Mouse (Mus musculus): ENCODE data around the gene 4930579G24Rik.

Gene 4930579G24Rik

DNA sequence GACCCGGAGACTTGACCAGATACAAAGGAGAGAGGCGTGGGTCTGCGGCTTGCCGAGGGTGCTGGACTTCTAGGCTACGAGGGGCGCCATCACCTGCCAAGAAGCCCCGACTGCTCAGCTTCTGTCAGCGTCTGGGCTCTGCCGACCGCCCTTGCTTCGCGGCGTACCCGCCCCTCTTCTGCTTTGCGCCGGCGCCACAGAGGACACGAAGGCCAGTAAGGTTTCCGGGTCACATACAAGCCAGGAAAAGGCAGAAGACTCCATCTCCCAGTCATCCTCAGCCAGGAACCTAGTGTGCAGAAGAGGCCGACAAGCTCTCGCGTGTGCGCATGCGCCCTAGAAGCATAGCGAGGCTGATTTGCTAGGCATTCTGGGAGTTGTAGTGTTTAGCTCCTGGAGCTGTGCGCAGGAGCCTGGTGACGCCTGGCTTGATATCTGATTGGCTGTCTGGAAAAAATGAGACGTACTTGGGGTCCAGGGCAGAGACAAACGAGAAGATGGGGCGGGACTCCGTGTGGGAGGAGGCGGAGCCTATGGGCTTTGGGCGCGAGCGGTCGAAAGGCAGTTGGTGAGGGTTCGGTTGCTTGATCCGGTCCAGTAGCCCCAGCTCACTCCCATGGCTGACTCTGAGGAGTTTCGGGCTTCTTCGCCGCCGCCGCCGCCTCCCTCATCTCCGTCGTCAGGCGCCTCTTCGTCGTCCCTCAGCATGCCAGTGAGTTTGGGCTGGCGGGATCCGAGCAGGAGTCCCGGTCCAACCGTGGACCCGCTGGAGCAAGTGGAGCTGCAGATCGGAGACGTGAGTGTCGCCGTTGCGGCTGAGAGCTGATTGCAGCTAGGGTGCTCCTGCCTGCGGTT, at the start of gene 4930579G24Rik:
4930579G24Rik (plus strand) TSS at position 519 of the 855 bp plus-strand sequence.
- peak; percentile 100 for DNase-seq (ENCODE audit: low spot score)

DNA sequence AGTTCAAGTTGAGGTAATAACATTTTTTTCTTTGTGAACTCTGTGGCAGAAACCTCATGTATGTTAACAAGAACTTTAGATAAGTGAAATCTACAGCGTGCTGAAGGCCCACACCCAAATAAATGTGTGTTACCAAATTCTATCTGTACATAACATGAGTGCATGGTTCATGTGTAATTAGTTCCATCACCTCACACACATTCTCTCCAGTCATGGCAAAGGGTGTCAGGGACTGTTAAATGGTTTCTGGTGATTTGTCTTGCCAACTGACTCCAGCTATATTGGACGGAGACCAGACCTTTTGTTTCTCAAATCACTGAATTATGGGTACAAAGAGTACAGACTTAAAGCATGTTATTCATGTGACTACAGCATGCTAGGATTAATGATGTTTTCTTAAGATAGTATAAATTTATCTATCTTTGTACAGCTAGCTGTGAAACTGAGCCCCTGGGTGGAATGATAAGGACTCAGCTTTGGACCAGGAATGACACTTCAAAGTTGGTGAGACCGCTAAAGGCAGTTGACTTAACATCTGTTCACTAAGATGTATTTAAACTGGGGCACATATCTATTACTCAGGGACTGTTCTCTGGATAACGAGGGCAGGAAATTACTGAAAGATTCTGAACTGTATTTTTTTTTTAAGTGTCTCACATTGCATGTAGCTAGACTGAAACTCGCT, 48.8 kb upstream of the 4930579G24Rik start:
- no peak for DNase-seq (ENCODE audit: low spot score)

GRCm38 (mm10) chr3:79586804-79587203, 42.1 kb upstream of the 4930579G24Rik start:
- peak; percentile 92 for DNase-seq (ENCODE audit: low spot score)

DNA sequence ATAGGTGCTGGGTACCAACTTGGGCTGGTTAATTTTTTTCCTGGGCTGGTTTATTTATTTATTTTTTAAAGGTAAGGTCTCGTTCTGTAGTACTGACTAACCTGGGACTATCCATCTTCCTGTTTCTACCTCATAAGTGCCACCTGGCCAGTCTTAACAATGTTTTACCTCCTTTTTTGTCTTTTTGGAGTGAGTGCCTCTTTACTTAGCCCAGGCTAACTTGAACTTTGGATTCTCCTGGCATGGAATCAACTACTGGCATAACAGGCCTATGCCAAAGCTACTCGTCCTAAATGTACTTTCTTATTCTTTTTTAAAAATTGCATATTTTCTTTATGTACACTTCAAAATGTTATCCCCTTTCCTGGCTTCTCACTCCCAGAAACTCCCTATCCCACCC, 39.2 kb upstream of the 4930579G24Rik start:
- peak; percentile 28 for DNase-seq (ENCODE audit: low spot score)

GRCm38 (mm10) chr3:79590863-79591792, 37.8 kb upstream of the 4930579G24Rik start, which contains the start of gene Ppid:
Ppid (plus strand) TSS chr3:79591342.
- DNase-seq (ENCODE audit: low spot score), result peak; percentile 90

- no peak for DNase-seq (ENCODE audit: low spot score)
These were observed 36.9 kb upstream of the 4930579G24Rik start for GRCm38 (mm10) chr3:79591793-79592471.

DNA sequence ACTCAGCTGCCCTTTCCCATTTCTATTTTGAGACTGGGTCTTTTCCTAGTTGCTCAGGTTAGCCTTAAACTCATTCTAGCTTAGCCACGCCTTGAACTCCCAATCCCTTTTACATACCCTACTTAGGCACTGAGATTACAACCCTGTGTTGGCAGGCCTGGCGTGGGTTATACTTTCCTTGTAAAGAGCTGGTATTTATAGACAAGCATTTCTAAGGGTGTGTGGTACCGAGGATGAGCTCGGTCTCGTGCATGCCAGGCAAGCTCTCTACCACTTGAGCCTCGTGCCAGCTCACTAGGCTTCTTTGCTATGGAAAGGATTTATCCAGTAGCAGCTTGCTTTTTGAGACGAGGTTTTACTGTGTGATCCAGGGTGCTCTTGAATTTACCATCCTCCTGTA, 33.4 kb upstream of the 4930579G24Rik start:
- no peak for DNase-seq (ENCODE audit: low spot score)

- no peak for DNase-seq (ENCODE audit: low spot score)
These were observed 19.0 kb upstream of the 4930579G24Rik start for GRCm38 (mm10) chr3:79609886-79610285.

DNA sequence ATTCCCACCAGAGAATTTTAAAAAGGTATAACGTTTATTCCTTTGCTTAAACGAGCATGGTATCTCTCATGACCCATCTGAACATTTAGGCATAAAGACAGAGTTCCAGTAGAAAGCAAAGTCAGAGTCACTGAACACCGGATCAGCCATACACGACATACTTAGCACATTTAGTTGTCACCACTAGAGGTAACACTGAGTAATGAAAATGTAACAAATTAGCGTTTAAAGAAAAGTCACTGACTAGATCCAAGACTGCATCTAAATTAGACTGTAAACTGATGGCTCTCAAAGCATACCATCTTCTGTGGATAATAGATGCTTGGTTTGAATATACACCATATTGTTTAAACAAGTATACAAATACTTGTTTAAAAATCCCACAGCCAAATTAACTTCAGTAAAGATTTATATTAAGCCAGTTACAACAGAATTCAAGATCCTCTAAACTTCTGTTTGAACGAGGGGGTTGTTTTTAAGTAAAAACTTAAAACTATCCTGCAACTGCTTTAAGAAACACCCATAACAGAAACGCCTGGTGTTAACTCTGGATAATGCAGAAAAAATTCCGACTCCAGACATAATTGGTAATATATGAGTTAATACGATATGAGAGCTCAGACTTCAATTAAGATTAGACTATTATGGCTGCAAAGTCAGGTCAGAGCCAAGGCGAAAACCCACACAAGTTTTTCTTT, 1.2 kb upstream of the 4930579G24Rik start:
- DNase-seq (ENCODE audit: low spot score), result peak; percentile 42

- no peak for DNase-seq (ENCODE audit: low spot score)
These were observed 708 bp upstream of the 4930579G24Rik start for GRCm38 (mm10) chr3:79628182-79628560.

GRCm38 (mm10) chr3:79629416-79629730, 494 bp downstream of the 4930579G24Rik start, which contains the start of gene Etfdh:
Etfdh (minus strand) TSS chr3:79629500.
- peak; percentile 98 for DNase-seq (ENCODE audit: low spot score)

DNA sequence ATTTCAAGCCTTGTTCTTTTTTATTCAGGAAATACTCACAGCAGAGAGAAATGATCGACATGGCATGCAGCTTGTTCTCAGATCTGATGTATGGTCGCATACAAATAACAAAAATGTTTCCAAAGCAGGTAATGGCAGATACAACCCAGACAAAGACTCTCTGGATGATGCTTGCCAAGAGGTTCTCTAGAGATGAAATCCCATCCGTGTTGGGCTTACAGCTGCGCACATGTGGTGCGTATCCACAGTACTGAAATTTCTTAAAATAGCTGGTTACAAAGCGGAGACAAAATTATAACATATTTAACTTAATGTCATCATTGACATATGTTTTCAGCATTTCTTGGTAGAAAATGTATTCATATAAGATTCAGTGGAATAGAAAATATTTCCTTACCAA, 23.2 kb downstream of the 4930579G24Rik start:
- DNase-seq (ENCODE audit: low spot score), result no peak

GRCm38 (mm10) chr3:79656682-79657081, 27.8 kb downstream of the 4930579G24Rik start:
- no peak for DNase-seq (ENCODE audit: low spot score)

DNA sequence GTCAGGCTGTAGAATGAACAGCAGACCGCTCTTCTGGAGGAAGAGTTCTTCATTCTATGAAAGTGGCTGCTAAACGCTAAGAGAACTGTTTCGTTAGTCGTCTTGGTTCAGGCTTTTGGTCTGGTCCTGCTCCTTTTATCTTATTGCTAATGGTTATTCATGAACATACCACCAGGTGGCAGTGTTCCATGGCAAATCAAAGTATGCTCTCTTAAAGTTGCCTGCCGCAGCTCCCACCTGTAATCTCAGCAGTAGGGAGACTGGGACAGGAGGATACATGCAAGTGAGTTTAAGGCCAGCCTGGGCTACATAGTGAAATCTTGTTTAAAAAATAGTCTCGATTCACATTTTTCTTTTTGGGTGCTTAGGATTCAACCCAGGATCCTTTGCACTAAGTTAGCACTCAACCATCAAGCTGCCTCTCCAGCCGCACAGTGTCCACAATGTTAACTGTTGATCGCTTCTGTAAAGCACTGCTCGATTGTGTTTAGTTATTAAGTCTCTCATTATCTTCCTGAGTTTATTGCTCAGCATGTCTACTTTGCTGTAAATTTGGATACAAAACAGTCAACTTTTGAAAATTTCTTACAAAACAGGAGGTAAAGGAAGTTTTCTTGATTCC, 36.0 kb downstream of the 4930579G24Rik start:
- DNase-seq (ENCODE audit: low spot score), result peak; percentile 61

DNA sequence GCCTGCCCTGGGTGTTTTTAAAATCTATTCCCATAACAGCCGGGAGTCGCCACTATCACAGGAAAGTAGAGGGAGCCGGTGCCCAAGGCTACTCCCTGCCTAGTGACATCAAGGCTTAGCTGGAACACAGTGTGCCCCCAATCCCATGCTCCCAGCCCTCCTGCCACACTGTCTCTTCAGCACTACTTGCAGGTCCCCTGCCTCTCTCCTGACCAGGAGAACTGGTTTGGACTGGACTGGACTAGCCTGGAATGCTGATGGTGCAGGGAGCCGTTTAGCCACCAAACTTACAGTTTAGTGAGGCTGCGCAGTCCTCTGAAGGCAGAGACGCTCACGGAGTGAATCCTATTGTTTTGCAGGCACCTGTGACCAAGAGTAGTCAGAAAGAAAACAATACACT, 41.7 kb downstream of the 4930579G24Rik start:
- DNase-seq (ENCODE audit: low spot score), result no peak

GRCm38 (mm10) chr3:79672188-79672587, 43.3 kb downstream of the 4930579G24Rik start:
- DNase-seq (ENCODE audit: low spot score), result no peak

DNA sequence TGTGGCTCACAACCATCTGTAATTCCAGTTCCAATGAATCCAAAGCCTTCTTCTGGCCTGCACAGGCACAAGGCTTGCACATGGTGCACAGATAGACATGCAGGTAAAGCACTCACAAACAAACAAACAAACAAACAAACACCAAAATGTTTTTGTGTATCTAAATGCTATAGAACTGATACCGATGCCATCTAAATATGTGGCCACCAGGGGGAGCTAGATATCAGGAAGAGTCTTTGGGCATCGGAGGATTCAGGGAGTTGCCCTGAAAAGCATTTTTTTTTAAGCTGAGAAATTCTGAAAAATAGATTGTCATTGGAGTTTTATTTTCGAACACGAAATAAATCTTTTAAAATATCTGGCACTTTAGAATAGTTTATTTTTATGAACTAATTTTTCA, 44.2 kb downstream of the 4930579G24Rik start:
- peak; percentile 69 for DNase-seq (ENCODE audit: low spot score)

DNA sequence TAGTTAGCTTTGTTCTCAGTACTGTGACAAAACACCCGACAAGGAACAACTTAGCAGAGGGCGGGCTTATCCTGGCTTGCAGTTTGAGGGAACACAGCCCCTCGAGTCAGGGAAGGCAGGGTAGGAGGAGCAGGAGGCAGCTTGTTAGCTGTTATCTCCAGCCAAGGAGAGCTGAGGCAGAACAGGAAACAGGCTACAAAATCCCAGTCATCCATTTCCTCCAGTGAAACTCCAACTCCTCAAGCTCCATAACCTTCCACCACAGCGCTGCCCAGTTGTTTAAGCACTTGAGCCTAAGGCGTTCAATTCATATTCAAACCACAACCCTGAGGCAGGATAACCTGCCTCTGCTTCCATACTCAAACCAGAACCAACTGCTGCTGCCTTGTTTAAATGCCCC, 45.8 kb downstream of the 4930579G24Rik start:
- no peak for DNase-seq (ENCODE audit: low spot score)

- DNase-seq (ENCODE audit: low spot score), result no peak
These were observed 47.5 kb downstream of the 4930579G24Rik start for GRCm38 (mm10) chr3:79676411-79676810.
